Mouse (Mus musculus) cerebellum, postnatal 25 days (tissue): ENCODE data around the gene Lurap1l.
"Not testable (repeated sequence)": the region's sequence is repeated elsewhere in the genome, so short reads cannot be mapped to it uniquely, and the experiment has no call there.

Experiments used
- DNase-seq, 2 experiments: peaks; one replicate each; pipeline ENCODE4 v3.0.0; 2021; ENCODE audit warnings: mixed read lengths in 2 of 2

The Lurap1l gene

DNA sequence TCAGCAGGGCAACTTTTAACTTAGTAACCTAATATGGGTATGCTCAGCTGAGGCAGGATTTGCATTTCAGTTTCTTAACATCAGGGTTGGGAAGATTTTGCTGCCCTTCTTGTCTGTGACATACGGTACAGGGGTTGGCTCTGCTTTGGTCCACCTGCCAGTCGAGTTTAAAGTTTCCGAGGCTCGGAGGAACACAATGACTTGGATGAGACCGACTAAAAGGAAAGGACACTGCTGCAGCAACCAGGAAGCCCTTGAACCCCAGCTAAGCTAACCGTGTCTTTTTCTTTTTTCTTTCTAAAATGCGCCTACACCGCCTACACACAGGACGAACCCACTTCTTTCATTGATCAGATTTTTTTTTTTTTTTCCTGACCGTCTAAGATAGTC is at the start of gene Lurap1l:
Gene Lurap1l (plus strand): TSS at position 166 of the 390 bp plus-strand sequence.
- peak; percentile 23 to 30 for DNase-seq

- no peak for DNase-seq
These were observed 47.5 kb upstream of the Lurap1l start for GRCm38 (mm10) chr4:80862962-80863361.

GRCm38 (mm10) chr4:80863906-80864305 is 46.5 kb upstream of the Lurap1l start:
- no peak for DNase-seq

DNA sequence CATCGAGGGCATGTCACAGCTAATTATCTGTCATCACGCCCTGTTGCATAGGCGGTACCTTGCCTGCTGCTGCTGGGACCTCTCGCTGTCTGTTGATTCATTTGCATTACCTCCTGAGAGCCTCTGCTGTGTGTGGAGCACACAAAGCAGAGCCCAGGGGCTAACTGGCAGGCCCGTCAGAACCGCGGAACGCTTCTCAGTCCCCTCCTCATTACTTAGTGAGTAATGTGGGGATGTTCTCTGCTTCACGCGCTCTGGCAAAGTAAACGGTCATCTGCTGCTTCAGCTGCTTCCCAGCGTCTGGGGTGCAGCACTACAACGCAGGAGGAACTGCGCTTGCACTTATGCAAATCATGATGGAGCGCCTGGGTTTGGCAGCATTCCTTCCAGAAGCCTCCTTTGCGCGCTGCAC is 45.9 kb upstream of the Lurap1l start:
- peak; percentile 60 to 73 for DNase-seq

- DNase-seq: peak in 1 of 2 experiments; percentile 47
These were observed 44.4 kb upstream of the Lurap1l start for GRCm38 (mm10) chr4:80866065-80866464.

GRCm38 (mm10) chr4:80869598-80869997 is 40.8 kb upstream of the Lurap1l start:
- no peak for DNase-seq

DNA sequence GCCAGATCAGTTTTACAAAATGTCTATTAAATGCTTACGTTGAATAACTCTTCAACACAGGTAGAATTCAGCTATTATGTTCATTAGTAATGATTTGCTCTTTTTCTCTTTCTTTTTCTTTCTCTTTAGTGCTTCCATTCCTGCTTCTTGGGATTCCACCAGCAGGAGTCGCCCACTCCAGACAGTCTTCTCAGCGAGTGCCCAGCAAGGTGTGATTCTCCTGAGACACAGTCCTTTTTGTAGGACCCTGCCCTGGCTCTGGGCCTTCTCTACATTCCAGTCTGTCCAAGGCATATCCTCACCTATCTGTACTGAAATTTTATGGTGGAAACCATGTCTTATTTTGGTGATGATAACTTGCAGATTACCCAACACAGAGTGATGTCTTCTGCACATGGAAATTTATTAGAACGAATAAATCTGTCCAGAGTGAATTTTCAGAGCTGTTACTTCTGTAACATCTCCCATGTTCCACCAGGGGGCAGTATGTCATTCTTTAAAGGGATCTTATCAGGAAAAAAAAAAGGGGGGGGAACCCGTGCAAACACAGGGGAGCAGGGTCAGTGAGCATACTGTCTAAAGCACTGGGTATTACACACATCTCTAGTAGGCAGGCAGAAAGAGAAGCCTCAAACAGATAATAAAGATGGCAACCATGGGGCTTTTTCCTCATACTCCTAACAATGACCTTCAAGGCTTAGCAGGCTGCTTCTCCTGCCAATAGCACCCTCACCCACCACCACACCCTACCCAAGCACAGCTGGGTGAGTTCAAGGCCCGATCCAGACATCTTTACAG is 37.4 kb upstream of the Lurap1l start:
- no peak for DNase-seq

- DNase-seq: no peak
These were observed 36.2 kb upstream of the Lurap1l start for GRCm38 (mm10) chr4:80874121-80874859.

DNA sequence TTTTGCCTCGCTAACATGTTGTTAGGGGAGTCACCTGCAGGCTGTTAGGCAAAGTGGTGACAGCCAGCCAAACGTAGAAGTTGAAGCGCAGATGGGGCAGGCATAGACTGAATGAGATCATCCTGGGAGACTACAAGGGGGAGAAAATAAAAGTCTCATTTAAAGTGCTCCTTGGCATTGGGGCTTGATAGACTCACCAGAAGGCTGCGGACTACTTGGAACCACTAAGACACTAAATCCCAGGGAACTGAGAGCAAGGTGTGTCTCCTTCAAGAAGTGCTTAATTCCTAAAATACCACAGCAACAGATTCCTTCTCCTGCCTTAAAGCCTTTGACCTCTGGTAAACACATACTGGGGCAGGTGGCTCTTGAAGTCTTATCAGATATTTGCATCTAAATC is 35.4 kb upstream of the Lurap1l start:
- no peak for DNase-seq

DNA sequence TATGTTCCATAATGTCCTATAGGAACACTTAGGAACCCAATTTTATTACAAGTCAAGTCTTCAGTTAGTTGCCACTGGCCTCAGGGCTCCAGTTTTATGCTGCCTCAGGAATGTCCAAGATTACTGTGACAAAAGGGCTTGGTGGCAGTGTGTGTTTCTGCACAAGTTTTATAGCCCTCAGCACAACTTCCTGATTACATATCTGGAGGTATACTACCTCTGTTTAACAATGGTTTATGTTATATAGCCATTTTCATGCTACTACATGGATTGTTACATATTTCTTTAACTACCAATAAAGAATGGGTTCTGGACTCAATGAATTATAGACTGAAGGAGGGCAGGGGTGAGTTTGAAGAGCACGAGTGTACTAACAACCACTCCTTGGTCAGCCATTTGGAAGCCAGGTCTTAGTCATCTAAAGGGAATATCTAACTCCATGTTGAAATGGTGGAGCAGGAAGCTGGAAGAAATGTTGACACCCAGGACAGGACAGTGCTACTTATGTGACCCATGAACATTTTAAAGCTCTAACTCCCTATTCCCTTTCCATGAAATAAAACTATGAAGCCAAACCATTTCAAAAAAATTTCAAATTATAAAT is 28.3 kb upstream of the Lurap1l start:
- DNase-seq: no peak

GRCm38 (mm10) chr4:80886631-80887030 is 23.8 kb upstream of the Lurap1l start:
- DNase-seq: no peak

- no peak for DNase-seq
These were observed 19.4 kb upstream of the Lurap1l start for GRCm38 (mm10) chr4:80891004-80891403.

GRCm38 (mm10) chr4:80895278-80895894 is 15.1 kb upstream of the Lurap1l start:
- DNase-seq: no peak

DNA sequence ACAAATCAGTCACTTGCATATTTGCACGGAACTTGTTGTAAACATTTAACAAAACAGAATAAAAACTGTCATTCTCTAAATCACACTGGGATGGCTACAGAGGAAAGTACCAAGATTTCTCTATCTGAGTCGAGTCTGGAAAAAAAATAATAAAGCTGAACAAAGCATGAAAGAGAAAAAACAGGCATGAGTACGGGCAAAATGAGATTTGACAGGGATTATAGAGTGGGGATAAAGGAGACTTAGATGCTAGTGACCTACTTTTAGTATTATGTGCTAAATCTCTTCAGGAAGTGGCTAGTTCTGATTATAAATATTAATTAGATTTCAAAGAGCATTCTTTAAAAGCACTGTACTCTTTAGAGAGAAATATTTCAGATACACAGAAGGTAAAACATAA is 3.7 kb upstream of the Lurap1l start:
- DNase-seq: no peak

GRCm38 (mm10) chr4:80907973-80908372 is 2.5 kb upstream of the Lurap1l start:
- no peak for DNase-seq

- no peak for DNase-seq
These were observed 1.5 kb upstream of the Lurap1l start for GRCm38 (mm10) chr4:80908902-80909301.

DNA sequence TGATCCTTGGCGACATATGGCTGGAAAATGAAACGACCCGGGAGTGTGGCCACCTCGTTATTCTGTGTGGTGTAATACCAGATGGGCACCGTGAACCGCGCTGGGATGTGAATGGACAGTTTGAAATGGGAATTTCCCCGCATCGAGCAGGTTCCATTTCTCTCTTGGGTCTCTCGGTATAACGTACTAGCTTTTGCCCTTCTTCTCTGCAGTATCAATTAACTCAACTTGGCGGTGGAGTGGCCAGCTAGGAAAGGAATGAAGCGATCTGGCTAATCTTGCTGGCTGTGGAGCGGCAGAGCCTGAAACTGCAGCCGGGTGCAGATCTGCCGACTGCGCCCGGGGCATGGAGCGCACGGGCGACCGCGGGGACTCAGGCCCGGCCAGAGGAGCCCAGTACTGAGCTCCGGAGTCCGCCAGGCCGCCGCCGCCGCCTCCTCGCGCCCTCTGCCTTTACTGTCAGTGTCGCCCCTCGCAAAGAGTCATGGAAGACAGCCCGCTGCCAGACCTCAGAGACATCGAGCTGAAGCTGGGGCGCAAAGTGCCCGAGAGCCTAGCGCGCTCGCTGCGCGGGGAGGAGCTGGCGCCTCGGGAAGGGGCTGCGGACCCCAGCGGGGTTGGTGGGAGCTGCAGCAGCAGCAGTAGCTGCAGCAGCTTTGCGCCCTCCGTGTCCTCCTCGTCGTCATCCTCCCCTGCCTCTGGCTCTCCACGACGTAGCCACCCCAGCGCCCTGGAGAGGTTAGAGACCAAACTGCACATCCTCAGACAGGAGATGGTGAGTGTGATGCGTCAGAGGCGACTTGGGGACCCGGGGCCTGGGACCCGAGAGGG is 640 bp downstream of the Lurap1l start:
- DNase-seq: peak; percentile 72 to 73

DNA sequence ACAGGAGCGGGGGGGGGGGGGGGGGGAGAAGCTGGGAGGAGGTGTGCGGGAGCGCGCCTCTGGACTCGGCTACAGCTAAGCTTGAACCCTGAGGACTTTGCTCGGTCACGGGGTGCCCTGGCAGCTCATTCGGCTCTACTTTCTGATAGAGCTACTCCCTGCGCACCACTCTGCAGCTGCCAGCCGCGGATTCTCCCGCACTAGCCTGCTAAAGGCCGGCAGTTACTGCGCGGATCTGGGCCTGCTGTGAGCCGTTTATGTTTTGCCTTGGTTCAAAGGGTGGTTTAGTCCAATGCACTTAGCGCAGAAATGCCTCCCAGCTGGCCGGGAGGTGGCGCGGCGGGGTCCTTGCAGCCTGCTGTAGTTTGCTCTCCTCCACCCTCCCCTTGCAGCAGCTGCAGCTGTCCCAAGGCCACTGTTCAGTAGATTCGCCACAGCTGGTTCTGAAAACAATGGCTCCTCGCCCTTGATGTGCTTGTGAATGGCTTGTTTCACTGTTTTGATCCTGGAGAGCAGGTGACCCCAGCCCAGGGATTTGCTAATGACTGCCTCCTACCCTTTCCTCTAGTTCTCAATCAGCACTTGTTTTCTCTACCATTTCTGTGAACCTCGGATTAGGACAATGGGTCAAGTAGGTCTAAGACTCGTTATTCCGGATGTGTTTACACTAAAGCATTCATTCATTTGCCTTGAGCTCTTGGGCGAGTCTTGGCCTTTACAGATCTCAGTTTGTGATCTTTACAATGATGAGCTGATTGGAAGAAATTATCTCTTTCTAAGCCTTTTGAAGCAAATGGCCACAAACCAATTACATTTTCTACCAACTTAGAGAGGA is 1.5 kb downstream of the Lurap1l start:
- peak; percentile 61 to 72 for DNase-seq

DNA sequence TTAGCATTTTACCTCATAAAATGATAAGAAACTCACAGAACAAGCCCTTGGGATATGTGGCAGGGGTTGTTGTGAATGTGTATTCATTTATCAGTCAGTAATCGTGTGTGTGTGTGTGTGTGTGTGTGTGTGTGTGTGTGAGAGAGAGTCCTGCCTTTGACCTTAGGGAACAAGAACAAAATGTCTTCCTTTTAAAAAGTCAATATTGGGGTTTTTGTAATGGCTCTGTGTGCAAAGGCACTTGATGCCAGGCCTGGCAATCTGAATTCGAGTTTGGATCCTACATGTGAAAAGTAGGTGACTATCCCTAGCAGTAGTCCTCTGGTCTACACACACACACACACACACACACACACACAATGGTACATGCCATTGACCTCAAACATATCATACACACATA is 4.8 kb downstream of the Lurap1l start:
- DNase-seq: no peak

DNA sequence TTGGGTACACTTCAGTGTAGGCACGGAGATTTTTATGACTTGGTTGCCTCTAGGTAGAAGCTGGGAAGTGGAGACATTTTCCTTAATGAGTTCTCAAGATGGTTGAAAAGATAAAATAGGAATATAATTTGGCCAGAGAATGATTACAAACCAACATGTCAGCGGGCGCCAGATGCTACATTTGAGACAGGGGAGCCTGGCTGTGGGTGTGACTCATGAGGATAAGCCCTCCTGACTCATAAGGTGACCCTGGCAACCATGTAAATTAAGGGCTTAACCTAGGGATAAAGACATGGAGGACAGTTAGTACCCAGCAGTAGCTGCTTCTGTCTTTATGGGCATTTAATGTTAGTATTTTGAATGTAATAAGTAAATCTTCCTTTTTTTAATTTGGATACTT is 6.2 kb downstream of the Lurap1l start:
- DNase-seq: no peak

GRCm38 (mm10) chr4:80917128-80917527 is 6.7 kb downstream of the Lurap1l start:
- DNase-seq: not testable (repeated sequence)
